Mouse (Mus musculus): ENCODE data around the gene Gm49380. TPM values are rescaled to one million over a fixed set of nuclear protein-coding genes. Genes with fewer than 3 reads are reported as not detected.
A peak's percentile ranks its signal among the peaks of the same experiment; 100 is the strongest.

Gene Gm49380
- polyA plus RNA-seq, 1 experiment from 2014 or later, result not detected

DNA sequence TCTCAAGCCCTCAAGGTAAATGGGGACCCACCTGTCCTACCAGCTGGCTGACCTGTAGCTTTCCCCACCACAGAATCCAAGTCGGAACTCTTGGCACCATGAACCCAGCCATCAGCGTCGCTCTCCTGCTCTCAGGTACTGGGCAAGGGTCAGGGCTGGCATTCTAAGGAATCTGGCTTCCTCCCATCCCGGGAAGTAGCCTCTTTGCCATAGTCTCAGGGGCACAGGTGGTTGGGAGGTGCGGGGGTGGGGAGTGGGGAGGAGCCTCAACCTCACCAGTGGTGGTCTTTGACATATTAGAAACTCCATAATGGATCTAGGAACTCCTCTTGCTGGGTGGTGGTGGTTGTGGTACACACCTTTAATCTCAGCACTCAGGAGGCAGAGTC is 67.4 kb downstream of the Gm49380 start:
- Histone ChIP-seq H3K36me3 (ENCODE audit: control insufficient read depth, insufficient read depth, low read length) (no peaks in the 10 kb centered on the region), H3K9me3 (ENCODE audit: control insufficient read depth, low read length) (no peaks in the 10 kb centered on the region), H3K9ac (ENCODE audit: low read length) (no peak overlapping the region), H3K4me1 (replicated peaks; ENCODE audit: control insufficient read depth, insufficient read depth, low read length) (peaks cover 10% of the 10 kb centered on the region), H3K4me3 (ENCODE audit: low read depth, low read length) (no peak overlapping the region), H3K27ac (ENCODE audit: low read depth, low read length) (no peak overlapping the region), H3K27me3 (ENCODE audit: control insufficient read depth, insufficient read depth, low read length) (peaks cover 32% of the 10 kb centered on the region), H3K4me2 (ENCODE audit: low read depth, low read length, severe bottlenecking) (no peak overlapping the region)
- DNase-seq (ENCODE audit: low spot score) (no peak), ATAC-seq (replicated peaks; ENCODE audit: low FRiP score) (no peak)
- WGBS, result 84% methylated on average over 5 of the region's 5 CpGs

DNA sequence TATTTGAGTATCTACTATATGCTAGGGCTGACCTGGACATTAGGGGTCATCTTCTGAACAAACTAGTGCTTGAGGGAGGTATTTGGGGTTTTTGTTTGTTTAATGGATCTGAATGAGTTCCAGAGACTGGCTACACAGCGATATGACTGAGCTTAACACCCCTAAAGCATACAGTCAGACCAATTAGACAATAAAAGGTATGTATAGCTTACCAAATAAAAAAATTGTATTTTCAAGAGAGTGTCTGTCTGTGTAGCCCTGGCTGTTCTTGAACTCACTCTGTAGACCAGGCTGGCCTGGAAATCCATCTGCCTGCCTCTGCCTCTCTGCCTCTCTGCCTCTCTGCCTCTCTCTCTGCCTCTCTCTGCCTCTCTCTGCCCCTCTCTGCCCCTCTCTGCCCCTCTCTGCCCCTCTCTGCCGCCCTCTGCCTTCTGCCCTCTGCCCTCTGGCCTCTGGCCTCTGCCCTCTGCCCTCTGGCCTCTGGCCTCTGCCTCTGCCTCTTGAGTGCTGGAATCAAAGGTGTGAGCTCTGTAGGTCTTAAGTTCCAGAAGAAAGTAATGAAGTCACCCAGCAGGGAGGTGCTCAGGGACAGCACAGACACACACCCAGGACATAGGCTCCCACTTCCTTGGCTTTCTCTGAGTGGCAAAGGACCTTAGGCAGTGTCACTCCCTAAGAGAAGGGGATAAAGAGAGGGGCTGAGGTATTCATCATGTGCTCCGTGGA is 68.0 kb downstream of the Gm49380 start:
- ATAC-seq (replicated peaks; ENCODE audit: low FRiP score), result no peak
- no peak overlapping the region for H3K4me2 ChIP-seq (ENCODE audit: low read depth, low read length, severe bottlenecking)
- H3K9me3 ChIP-seq (ENCODE audit: control insufficient read depth, low read length), result no peaks in the 10 kb centered on the region
- H3K4me1 ChIP-seq (replicated peaks; ENCODE audit: control insufficient read depth, insufficient read depth, low read length), result peaks cover 10% of the 10 kb centered on the region
- H3K27ac ChIP-seq (ENCODE audit: low read depth, low read length), result no peak overlapping the region
- no peak for DNase-seq (ENCODE audit: low spot score)
- H3K4me3 ChIP-seq (ENCODE audit: low read depth, low read length), result no peak overlapping the region
- WGBS, result 75% methylated on average over 3 of the region's 3 CpGs
- H3K36me3 ChIP-seq (ENCODE audit: control insufficient read depth, insufficient read depth, low read length), result no peaks in the 10 kb centered on the region
- no peak overlapping the region for H3K9ac ChIP-seq (ENCODE audit: low read length)
- H3K27me3 ChIP-seq (ENCODE audit: control insufficient read depth, insufficient read depth, low read length), result peaks cover 32% of the 10 kb centered on the region

DNA sequence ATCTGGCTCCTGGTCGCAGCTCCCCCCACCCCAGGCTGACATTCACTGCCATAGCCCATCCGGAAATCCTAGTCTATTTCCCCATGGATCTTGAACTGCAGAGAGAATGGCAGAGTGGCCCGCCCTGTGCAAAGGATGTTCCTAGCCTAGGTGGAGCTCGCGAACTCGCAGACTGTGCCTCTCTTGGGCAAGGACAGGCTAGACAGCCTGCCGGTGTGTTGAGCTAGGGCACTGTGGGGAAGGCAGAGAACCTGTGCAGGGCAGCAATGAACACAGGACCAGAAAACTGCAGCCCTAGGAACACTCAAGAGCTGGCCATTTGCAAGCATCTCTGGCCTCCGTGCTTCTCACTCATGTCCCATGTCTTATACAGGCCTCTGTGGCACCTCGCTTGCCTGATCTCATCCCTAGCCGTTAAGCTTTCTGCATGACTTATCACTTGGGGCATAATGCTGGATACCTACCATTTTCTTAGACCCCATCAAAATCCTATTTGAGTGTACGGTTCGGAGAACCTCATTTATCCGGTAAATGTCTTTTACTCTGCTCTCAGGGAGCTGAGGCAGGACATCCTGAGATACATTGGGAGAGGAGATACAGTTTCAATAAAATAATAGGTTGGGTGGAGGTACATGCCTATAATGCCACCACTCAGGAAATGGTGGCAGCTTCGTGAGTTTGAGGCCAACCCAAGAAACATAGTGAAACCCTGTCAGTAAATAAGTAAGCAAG is 68.7 kb downstream of the Gm49380 start:
- ATAC-seq (replicated peaks; ENCODE audit: low FRiP score), result no peak
- Histone ChIP-seq H3K4me3 (ENCODE audit: low read depth, low read length) (no peak overlapping the region), H3K4me2 (ENCODE audit: low read depth, low read length, severe bottlenecking) (no peak overlapping the region), H3K4me1 (replicated peaks; ENCODE audit: control insufficient read depth, insufficient read depth, low read length) (peaks cover 10% of the 10 kb centered on the region), H3K9me3 (ENCODE audit: control insufficient read depth, low read length) (no peaks in the 10 kb centered on the region), H3K9ac (ENCODE audit: low read length) (no peak overlapping the region), H3K27ac (ENCODE audit: low read depth, low read length) (no peak overlapping the region), H3K36me3 (ENCODE audit: control insufficient read depth, insufficient read depth, low read length) (no peaks in the 10 kb centered on the region), H3K27me3 (ENCODE audit: control insufficient read depth, insufficient read depth, low read length) (peaks cover 32% of the 10 kb centered on the region)
- no peak for DNase-seq (ENCODE audit: low spot score)
- 40% methylated on average over 14 of the region's 14 CpGs for WGBS

DNA sequence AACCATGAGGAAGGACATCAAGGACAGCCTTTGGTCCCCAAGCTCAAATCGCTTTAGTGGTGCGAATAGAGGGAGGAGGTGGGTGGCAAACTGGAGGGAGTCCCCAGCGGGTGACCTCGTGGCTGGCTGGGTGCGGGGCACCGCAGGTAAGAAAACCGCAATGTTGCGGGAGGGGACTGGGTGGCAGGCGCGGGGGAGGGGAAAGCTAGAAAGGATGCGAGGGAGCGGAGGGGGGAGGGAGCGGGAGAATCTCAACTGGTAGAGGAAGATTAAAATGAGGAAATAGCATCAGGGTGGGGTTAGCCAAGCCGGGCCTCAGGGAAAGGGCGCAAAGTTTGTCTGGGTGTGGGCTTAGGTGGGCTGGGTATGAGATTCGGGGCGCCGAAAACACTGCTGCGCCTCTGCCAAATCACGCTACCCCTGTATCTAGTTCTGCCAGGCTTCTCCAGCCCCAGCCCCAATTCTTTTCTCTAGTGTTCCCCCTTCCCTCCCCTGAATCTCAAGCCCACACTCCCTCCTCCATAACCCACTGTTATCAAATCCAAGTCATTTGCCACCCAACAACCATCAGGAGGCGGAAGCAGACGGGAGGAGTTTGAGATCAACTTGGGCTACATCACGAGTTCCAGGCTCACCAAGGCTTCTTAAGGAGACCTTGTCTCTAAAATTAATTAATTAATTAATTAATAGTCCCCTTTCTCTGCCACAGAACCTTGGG is 69.4 kb downstream of the Gm49380 start:
- 3% methylated on average over 23 of the region's 23 CpGs for WGBS
- peak overlapping the region; percentile 53 for H3K4me2 ChIP-seq (ENCODE audit: low read depth, low read length, severe bottlenecking)
- ATAC-seq (replicated peaks; ENCODE audit: low FRiP score) (no peak), DNase-seq (ENCODE audit: low spot score) (no peak)
- peaks cover 32% of the 10 kb centered on the region for H3K27me3 ChIP-seq (ENCODE audit: control insufficient read depth, insufficient read depth, low read length)
- H3K4me1 ChIP-seq (replicated peaks; ENCODE audit: control insufficient read depth, insufficient read depth, low read length), result peaks cover 10% of the 10 kb centered on the region
- H3K4me3 ChIP-seq (ENCODE audit: low read depth, low read length), result peak overlapping the region; percentile 24
- H3K9ac ChIP-seq (ENCODE audit: low read length), result peak overlapping the region; percentile 12; the same call in 1 of the 2 replicates
- no peaks in the 10 kb centered on the region for H3K9me3 ChIP-seq (ENCODE audit: control insufficient read depth, low read length)
- no peaks in the 10 kb centered on the region for H3K36me3 ChIP-seq (ENCODE audit: control insufficient read depth, insufficient read depth, low read length)
- no peak overlapping the region for H3K27ac ChIP-seq (ENCODE audit: low read depth, low read length)

DNA sequence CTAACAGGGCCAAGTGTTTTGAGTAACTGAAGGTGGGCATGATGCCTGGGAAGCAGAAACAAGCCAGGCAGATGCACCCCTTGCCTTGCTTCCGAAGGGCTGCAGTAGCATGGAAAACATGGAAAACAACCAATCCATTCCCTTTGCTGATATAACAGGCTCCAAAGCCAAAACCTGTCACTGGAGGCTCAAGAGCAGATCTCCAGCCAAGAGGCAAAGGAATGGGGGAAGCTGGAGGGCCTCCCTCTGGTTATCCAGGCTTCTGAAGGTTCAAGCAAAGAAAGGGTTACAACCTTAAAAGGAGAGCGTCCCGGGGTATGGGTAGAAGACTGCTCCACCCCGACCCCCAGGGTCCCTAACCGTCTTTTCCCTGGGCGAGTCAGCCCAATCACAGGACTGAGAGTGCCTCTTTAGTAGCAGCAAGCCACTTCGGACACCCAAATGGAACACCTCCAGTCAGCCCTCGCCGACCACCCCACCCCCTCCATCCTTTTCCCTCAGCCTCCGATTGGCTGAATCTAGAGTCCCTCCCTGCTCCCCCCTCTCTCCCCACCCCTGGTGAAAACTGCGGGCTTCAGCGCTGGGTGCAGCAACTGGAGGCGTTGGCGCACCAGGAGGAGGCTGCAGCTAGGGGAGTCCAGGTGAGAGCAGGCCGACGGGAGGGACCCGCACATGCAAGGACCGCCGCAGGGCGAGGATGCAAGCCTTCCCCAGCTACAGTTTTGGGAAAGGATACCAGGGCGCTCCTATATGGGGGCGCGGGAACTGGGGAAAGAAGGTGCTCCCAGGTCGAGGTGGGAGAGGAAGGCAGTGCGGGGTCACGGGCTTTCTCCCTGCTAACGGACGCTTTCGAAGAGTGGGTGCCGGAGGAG is 70.2 kb downstream of the Gm49380 start, which contains the start of gene Thy1:
TSS of gene Thy1 (plus strand) at position 549 of the 872 bp plus-strand sequence.
- no peak for ATAC-seq (replicated peaks; ENCODE audit: low FRiP score)
- H3K9me3 ChIP-seq (ENCODE audit: control insufficient read depth, low read length), result no peaks in the 10 kb centered on the region

DNA sequence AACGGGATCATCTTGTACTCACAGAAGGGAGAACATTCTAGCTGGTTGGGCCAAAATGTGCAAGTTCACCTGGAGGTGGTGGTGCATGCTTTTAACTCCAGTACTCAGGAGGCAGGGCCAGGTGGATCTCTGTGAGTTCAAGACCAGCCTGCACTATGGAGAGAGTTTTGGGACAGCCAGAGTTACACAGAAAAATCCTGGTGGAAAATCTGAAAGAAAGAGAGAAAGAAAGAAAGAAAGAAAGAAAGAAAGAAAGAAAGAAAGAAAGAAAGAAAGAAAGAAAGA is 71.0 kb downstream of the Gm49380 start:
- 95% methylated on average over 1 of the region's 1 CpGs for WGBS
- no peak for ATAC-seq (replicated peaks; ENCODE audit: low FRiP score)
- Histone ChIP-seq H3K4me1 (replicated peaks; ENCODE audit: control insufficient read depth, insufficient read depth, low read length) (peaks cover 10% of the 10 kb centered on the region), H3K27ac (ENCODE audit: low read depth, low read length) (no peak overlapping the region), H3K27me3 (ENCODE audit: control insufficient read depth, insufficient read depth, low read length) (peaks cover 32% of the 10 kb centered on the region), H3K9ac (ENCODE audit: low read length) (no peak overlapping the region), H3K9me3 (ENCODE audit: control insufficient read depth, low read length) (no peaks in the 10 kb centered on the region), H3K36me3 (ENCODE audit: control insufficient read depth, insufficient read depth, low read length) (no peaks in the 10 kb centered on the region), H3K4me2 (ENCODE audit: low read depth, low read length, severe bottlenecking) (no peak overlapping the region), H3K4me3 (ENCODE audit: low read depth, low read length) (no peak overlapping the region)
- DNase-seq (ENCODE audit: low spot score), result no peak

More for the DNA sequence above, 70.2 kb downstream of the Gm49380 start, which contains the start of gene Thy1:
- Histone ChIP-seq H3K27ac (ENCODE audit: low read depth, low read length) (no peak within 1 kb of the TSS), H3K36me3 (ENCODE audit: control insufficient read depth, insufficient read depth, low read length) (no peaks in the 10 kb centered on the region), H3K9ac (ENCODE audit: low read length) (peak within 1 kb of the TSS; percentile 12), H3K27me3 (ENCODE audit: control insufficient read depth, insufficient read depth, low read length) (peaks cover 32% of the 10 kb centered on the region), H3K4me3 (ENCODE audit: low read depth, low read length) (peak within 1 kb of the TSS; percentile 24), H3K4me1 (replicated peaks; ENCODE audit: control insufficient read depth, insufficient read depth, low read length) (peaks cover 10% of the 10 kb centered on the region), H3K4me2 (ENCODE audit: low read depth, low read length, severe bottlenecking) (peak within 1 kb of the TSS; percentile 53)
- 1% methylated on average over 30 of the region's 30 CpGs for WGBS
- peak; percentile 55 for DNase-seq (ENCODE audit: low spot score)

DNA sequence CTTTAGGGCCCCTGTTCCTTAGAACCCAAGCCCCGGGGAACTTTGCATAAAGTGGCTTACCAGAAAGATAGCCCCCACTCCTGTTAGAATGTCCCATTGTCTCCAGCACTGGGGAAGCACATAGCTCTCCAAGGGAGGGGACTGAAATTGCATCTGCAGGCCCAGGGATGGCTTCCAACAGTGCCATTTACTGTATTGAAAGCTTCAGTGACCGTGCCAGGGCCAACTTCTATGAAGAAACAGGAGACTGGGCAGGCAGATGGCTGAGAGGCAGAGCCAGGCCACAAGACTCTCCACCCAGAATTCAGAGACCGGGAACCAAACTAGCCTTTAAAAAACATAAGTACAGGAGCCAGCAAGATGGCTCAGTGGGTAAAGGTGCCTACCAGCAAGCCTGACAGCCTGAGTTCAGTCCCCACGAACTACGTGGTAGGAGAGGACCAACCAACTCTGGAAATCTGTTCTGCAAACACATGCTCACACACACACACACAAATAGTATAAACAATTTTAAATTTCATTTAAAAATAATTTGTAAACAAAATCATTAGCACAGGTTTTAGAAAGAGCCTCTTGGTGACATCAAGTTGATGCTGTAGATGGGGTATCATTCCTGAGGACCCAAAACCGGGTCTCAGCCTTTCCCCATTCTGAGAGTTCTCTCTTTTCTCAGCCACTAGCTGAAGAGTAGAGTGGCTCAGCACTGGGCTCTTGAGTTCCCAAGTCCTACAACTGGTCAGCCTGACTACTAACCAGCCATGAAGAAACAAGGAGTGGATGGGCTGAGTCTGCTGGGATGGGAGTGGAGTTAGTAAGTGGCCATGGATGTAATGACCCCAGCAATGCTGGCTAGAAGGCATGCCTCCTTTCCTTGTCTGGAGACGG is 71.5 kb downstream of the Gm49380 start:
- H3K4me1 ChIP-seq (replicated peaks; ENCODE audit: control insufficient read depth, insufficient read depth, low read length), result peaks cover 10% of the 10 kb centered on the region
- peaks cover 32% of the 10 kb centered on the region for H3K27me3 ChIP-seq (ENCODE audit: control insufficient read depth, insufficient read depth, low read length)
- H3K27ac ChIP-seq (ENCODE audit: low read depth, low read length), result no peak overlapping the region
- no peak overlapping the region for H3K9ac ChIP-seq (ENCODE audit: low read length)
- 64% methylated on average over 7 of the region's 7 CpGs for WGBS
- ATAC-seq (replicated peaks; ENCODE audit: low FRiP score), result no peak
- no peaks in the 10 kb centered on the region for H3K36me3 ChIP-seq (ENCODE audit: control insufficient read depth, insufficient read depth, low read length)
- no peak overlapping the region for H3K4me3 ChIP-seq (ENCODE audit: low read depth, low read length)
- DNase-seq (ENCODE audit: low spot score), result no peak
- no peak overlapping the region for H3K4me2 ChIP-seq (ENCODE audit: low read depth, low read length, severe bottlenecking)
- no peaks in the 10 kb centered on the region for H3K9me3 ChIP-seq (ENCODE audit: control insufficient read depth, low read length)
